Mouse (Mus musculus) spleen, adult 2 months (tissue): ENCODE data around the gene Gm813. TPM values are rescaled to one million over a fixed set of nuclear protein-coding genes. Genes with fewer than 3 reads are reported as not detected.
A peak's percentile ranks its signal among the peaks of the same experiment; 100 is the strongest.

ENCODE experiments used
- DNase-seq, 2 experiments: peaks; one replicate each; pipeline versions ENCODE4 v3.0.0 to v3.0.0-alpha.2; 2012 to 2021; ENCODE audit warnings: low spot score in 2 of 2, low read depth in 1 of 2
- H3K27ac ChIP-seq: fragments of 200-500 bp; 2 replicates; pipeline ENCODE4 v1.5.1; 2012; ENCODE audit warnings: low read length, inconsistent platforms; ENCODE audit not compliant: insufficient read depth
- H3K27me3 ChIP-seq: fragments of 200-500 bp; 2 replicates; pipeline ENCODE4 v1.6.1; 2012; ENCODE audit warnings: mild to moderate bottlenecking, moderate library complexity, low read length, inconsistent platforms; ENCODE audit not compliant: control insufficient read depth, insufficient read depth
- H3K36me3 ChIP-seq: fragments of 200-500 bp; 2 replicates; pipeline ENCODE4 v1.6.1; 2012; ENCODE audit warnings: mild to moderate bottlenecking, low read length, inconsistent platforms; ENCODE audit not compliant: control insufficient read depth, insufficient read depth
- H3K4me1 ChIP-seq: fragments of 200-500 bp; 2 replicates; pipeline ENCODE4 v1.6.1; 2011; ENCODE audit warnings: inconsistent platforms; ENCODE audit not compliant: control insufficient read depth, insufficient read depth, insufficient read length
- H3K4me3 ChIP-seq: fragments of 200-500 bp; 2 replicates; pipeline ENCODE4 v1.5.1; 2011; ENCODE audit warnings: mild to moderate bottlenecking, inconsistent platforms; ENCODE audit not compliant: insufficient read depth, insufficient read length; ENCODE audit errors: extremely low read depth
- CTCF ChIP-seq: fragments of 200-500 bp; IDR thresholded peaks from 2 replicates; pipeline ENCODE4 v1.5.1; 2011; ENCODE audit warnings: mild to moderate bottlenecking, inconsistent platforms; ENCODE audit not compliant: insufficient read depth, insufficient read length, insufficient replicate concordance; ENCODE audit errors: extremely low read depth
- POLR2A ChIP-seq: fragments of 200-500 bp; IDR thresholded peaks from 2 replicates; pipeline ENCODE4 v1.6.1; 2011; ENCODE audit warnings: low read depth, low read length, inconsistent platforms
- WGBS: fragments of 180-500 bp; shearing (Covaris S2); methylation state at CpG from one replicate; pipeline ENCODE4 v1.1.7; 2018; 5-methylcytosine and 5-hydroxymethylcytosine counted together
- polyA plus RNA-seq: library from polyadenylated mRNA; depleted of rRNA; stranded (reverse); fragments of >200 nt; gene quantifications from 2 replicates; pipeline ENCODE4 v1.2.3, GENCODE M21; 2012

Gm813 gene
- polyA plus RNA-seq, 1 experiment, result not detected

DNA sequence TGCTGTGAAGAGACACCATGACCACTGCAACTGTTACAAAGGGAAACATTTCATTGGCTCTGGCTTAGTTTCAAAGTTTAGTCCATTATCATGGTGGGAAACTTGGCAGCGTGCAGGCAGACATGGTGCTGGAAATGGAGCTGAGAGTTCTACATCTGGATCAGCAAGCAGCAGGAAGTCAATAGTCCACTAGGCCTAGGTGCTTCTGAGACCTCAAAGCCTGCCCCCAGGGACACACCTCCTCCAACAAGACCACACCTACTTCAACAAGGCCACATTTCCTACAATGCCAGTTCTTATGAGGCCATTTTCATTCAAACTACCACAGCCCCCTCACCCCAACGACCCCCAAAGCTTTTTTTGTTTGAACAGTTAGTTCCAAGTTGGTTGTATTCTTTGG is 13.0 kb upstream of the Gm813 start:
- DNase-seq, result no peak
- no peak overlapping the region for H3K27ac ChIP-seq
- no peaks in the 10 kb centered on the region for H3K4me1 ChIP-seq
- H3K36me3 ChIP-seq, result no peaks in the 10 kb centered on the region
- H3K4me3 ChIP-seq, result no peak overlapping the region
- H3K27me3 ChIP-seq, result no peaks in the 10 kb centered on the region
- 69% methylated on average over 2 of the region's 2 CpGs for WGBS
- TF ChIP-seq POLR2A, result no peak
- TF ChIP-seq CTCF, result no peak

DNA sequence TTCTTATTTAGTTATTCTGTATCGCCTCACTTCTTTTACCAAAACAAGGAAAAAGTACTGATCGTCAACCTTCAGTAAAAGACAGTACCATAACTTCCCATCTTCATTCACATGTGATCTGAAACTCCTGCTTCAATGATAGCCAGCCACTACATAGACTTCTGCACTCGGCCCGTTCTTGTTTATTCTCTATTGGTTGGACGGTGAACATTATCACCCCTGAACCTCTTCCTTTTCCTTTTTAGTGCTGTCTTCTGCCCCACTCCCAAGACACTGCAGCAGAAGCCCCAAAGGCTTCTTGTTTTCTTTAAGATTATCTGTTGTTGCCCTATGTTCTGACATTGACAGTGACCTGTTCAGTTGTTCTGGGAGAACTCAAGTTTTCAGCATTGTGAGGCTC is 12.2 kb upstream of the Gm813 start:
- no peak for TF ChIP-seq POLR2A
- TF ChIP-seq CTCF, result no peak
- DNase-seq, result no peak
- no peaks in the 10 kb centered on the region for H3K36me3 ChIP-seq
- H3K4me3 ChIP-seq, result no peak overlapping the region
- no peak overlapping the region for H3K27ac ChIP-seq
- 90% methylated on average over 5 of the region's 5 CpGs for WGBS
- no peaks in the 10 kb centered on the region for H3K27me3 ChIP-seq
- H3K4me1 ChIP-seq, result no peaks in the 10 kb centered on the region

DNA sequence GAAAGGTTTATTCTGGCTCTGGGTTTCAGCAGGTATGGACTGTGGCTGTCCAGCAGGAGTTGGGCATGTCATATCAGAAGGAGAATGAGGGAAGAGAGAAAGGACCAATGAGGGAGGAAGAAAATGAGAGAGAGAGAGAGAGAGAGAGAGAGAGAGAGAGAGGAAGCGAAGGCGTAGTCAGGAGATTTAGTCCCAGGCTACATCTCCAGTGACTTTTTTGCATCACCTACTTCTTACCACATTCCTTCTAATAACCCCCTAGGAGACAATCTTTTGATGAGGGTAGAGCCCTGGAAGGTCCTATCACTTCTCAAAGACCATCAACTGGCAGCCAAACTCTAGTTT is 11.5 kb upstream of the Gm813 start:
- WGBS, result 100% methylated on average over 2 of the region's 2 CpGs
- Histone ChIP-seq H3K4me3 (no peak overlapping the region), H3K4me1 (no peaks in the 10 kb centered on the region), H3K27ac (no peak overlapping the region), H3K36me3 (no peaks in the 10 kb centered on the region), H3K27me3 (no peaks in the 10 kb centered on the region)
- no peak for DNase-seq
- TF ChIP-seq CTCF (no peak), POLR2A (no peak)

DNA sequence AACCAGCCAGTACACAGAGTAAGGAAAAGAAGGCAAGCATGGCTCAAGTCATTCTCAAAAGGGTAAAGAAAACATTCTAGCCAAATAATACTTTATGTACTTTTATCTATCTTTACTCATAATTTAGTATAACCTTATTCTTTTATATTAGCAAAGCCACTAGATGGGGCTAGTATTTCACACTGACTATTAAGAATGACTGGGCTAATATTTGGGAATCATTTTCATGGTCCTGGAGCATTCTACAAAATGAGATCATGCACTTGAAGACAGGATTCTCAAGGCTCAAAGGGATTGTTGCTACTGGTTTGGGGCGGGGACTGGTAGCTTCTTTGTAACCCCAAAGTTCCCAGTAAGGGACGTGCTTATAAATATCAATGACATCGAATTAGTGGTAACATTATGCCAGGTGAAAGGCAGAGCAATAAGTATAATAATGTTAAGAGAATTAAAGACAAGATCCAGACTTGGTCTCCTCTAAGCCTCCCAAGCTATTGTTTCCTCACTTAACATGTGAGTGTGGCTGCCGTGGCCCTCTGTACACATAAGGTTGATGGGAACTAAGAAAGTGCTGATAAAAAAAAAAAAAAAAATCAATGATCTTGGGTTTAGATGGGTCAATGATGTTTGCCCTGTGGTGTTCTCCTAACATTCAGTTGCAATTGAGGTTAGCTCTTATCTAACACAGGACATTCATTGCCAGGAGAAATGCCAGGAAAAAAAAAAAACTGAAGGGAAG is 11.0 kb upstream of the Gm813 start:
- Histone ChIP-seq H3K27me3 (no peaks in the 10 kb centered on the region), H3K4me3 (no peak overlapping the region), H3K27ac (no peak overlapping the region), H3K36me3 (no peaks in the 10 kb centered on the region), H3K4me1 (no peaks in the 10 kb centered on the region)
- DNase-seq, result no peak
- TF ChIP-seq CTCF, result no peak
- TF ChIP-seq POLR2A, result no peak
- 89% methylated on average over 4 of the region's 4 CpGs for WGBS

DNA sequence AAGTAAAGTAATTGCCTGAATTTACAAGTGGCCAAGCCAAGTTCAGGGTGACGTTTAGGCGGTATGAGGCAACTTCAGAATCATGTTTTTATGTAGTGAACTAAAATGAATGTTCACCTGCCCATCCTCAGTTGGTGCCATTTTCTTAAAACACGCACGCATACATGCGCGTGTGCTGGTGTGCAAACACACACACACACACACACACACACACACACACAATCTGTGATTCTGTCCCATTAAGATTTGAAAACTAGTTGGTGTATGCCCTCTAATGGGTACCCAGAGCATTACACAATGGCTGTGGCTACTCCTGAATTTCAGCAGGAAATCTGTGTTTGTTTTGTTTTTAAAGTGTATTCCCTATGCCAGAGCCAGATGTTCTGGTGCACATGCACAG is 7.2 kb upstream of the Gm813 start:
- Histone ChIP-seq H3K4me3 (no peak overlapping the region), H3K27ac (no peak overlapping the region), H3K4me1 (no peaks in the 10 kb centered on the region), H3K27me3 (no peaks in the 10 kb centered on the region), H3K36me3 (no peaks in the 10 kb centered on the region)
- WGBS, result 78% methylated on average over 6 of the region's 6 CpGs
- peak in 1 of 2 experiments; percentile 15 for DNase-seq
- peak; percentile 5; the same call in 1 of the 2 replicates for TF ChIP-seq CTCF
- no peak for TF ChIP-seq POLR2A

DNA sequence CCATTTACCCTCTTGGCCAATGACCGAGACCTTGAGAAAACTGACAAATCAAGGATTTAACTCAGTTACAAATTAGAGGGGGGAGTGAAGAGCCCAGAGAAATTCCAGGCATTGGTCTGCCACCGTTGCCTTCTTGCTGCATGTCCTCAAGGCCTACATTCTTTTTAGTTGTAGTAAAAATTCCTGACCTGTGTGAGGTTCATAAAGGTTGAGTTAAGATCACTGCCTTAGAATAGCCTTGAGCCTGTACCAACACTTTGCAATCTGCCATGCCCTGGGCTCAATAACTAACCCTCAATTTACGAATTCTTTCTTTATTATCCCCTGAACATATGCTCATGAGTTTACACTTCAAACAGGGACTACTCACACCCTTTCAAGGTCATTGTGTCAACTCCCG is 6.3 kb upstream of the Gm813 start:
- Histone ChIP-seq H3K36me3 (no peaks in the 10 kb centered on the region), H3K27me3 (no peaks in the 10 kb centered on the region), H3K4me3 (no peak overlapping the region), H3K4me1 (no peaks in the 10 kb centered on the region), H3K27ac (no peak overlapping the region)
- no peak for DNase-seq
- no peak for TF ChIP-seq POLR2A
- TF ChIP-seq CTCF, result no peak
- WGBS, result 91% methylated on average over 4 of the region's 4 CpGs

DNA sequence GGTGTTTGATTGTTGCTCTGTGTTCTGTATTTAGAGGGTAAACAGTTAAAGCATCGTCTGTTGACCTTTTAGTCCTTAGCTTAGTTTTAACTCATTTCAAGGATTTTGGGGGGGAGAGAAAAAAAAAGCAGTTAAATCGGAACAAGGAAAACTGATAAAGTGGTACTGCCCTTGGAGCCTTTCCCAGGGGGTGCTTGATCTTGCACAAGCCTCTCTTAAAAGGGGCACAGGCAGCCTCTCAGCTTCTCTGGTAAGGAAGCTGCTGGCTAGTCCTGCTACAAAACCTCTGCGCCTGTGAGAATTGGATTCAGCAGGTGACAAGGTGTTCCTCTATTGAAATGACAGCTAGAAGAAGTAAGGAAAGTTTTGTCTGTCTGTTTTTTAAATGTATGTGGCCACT is 5.6 kb upstream of the Gm813 start:
- no peak for DNase-seq
- Histone ChIP-seq H3K27ac (no peak overlapping the region), H3K27me3 (no peaks in the 10 kb centered on the region), H3K4me1 (no peaks in the 10 kb centered on the region), H3K4me3 (no peak overlapping the region), H3K36me3 (no peaks in the 10 kb centered on the region)
- no peak for TF ChIP-seq CTCF
- 94% methylated on average over 3 of the region's 3 CpGs for WGBS

DNA sequence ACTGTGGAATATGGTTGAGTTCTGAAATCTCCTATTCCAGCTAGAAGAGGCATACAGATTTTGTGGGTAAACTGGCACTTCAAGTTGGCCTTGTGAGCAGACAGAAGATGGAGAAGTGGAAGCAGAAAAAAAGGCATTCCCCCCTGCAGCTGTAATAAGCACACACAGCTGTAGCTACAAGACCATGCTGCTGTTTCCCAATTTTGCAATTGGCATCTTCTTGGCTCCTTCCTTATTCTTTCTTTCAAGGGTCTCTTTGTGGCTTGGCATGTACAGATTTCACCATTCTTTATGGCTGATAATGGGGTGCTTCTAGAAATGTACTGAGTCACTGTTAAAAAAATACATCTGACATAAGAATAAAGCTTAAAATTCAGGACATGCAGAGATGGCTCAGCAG is 568 bp upstream of the Gm813 start:
- no peak overlapping the region for H3K27ac ChIP-seq
- no peak for TF ChIP-seq POLR2A
- H3K4me3 ChIP-seq, result no peak overlapping the region
- DNase-seq, result no peak
- H3K27me3 ChIP-seq, result no peaks in the 10 kb centered on the region
- H3K36me3 ChIP-seq, result no peaks in the 10 kb centered on the region
- H3K4me1 ChIP-seq, result no peaks in the 10 kb centered on the region
